Mouse (Mus musculus): Measurements from ENCODE around the gene Klhl22.

Klhl22 gene

GRCm38 (mm10) chr16:17802456-17802838 is 43.0 kb downstream of the Klhl22 start:
- in situ Hi-C loops (cut with MboI): no loop called here

- in situ Hi-C loops (cut with MboI): no loop called here
Observed at GRCm38 (mm10) chr16:17802839-17803674, 43.6 kb downstream of the Klhl22 start.

- in situ Hi-C loops (cut with MboI): no loop called here
Observed at GRCm38 (mm10) chr16:17803675-17804448, 44.4 kb downstream of the Klhl22 start.

- in situ Hi-C loops (cut with MboI): no loop called here
Observed at GRCm38 (mm10) chr16:17804449-17804912, 45.1 kb downstream of the Klhl22 start.

- in situ Hi-C loops (cut with MboI): no loop called here
Observed at GRCm38 (mm10) chr16:17804982-17805381, 45.6 kb downstream of the Klhl22 start.

- in situ Hi-C loops (cut with MboI): no loop called here
Observed at GRCm38 (mm10) chr16:17806581-17807191, 47.3 kb downstream of the Klhl22 start.

- in situ Hi-C loops (cut with MboI): no loop called here
Observed at GRCm38 (mm10) chr16:17807192-17808009, 48.0 kb downstream of the Klhl22 start.

- in situ Hi-C loops (cut with MboI): no loop called here
Observed at GRCm38 (mm10) chr16:17809125-17809524, 49.7 kb downstream of the Klhl22 start.

- in situ Hi-C loops (cut with MboI): no loop called here
Observed at GRCm38 (mm10) chr16:17809711-17810110, 50.3 kb downstream of the Klhl22 start.

- in situ Hi-C loops (cut with MboI): no loop called here
Observed at GRCm38 (mm10) chr16:17812120-17812519, 52.7 kb downstream of the Klhl22 start.

GRCm38 (mm10) chr16:17813173-17813572 is 53.8 kb downstream of the Klhl22 start:
- in situ Hi-C loops (cut with MboI): no loop called here

- in situ Hi-C loops (cut with MboI): no loop called here
Observed at GRCm38 (mm10) chr16:17815411-17816402, 56.3 kb downstream of the Klhl22 start.

- in situ Hi-C loops (cut with MboI): no loop called here
Observed at GRCm38 (mm10) chr16:17816528-17816927, 57.1 kb downstream of the Klhl22 start.

GRCm38 (mm10) chr16:17826500-17826899 is 67.1 kb downstream of the Klhl22 start:
- in situ Hi-C loops (cut with MboI): no loop called here

GRCm38 (mm10) chr16:17828229-17828628 is 68.8 kb downstream of the Klhl22 start:
- in situ Hi-C loops (cut with MboI): no loop called here

GRCm38 (mm10) chr16:17828867-17829266 is 69.4 kb downstream of the Klhl22 start:
- in situ Hi-C loops (cut with MboI): no loop called here

- in situ Hi-C loops (cut with MboI): no loop called here
Observed at GRCm38 (mm10) chr16:17830385-17831178, 71.2 kb downstream of the Klhl22 start.

GRCm38 (mm10) chr16:17831781-17832180 is 72.4 kb downstream of the Klhl22 start:
- in situ Hi-C loops (cut with MboI): no loop called here

- in situ Hi-C loops (cut with MboI): no loop called here
Observed at GRCm38 (mm10) chr16:17832821-17833220, 73.4 kb downstream of the Klhl22 start, which contains the start of gene B830017H08Rik. Gene B830017H08Rik (plus strand): TSS chr16:17833121.
